Mouse (Mus musculus) embryo, embryonic 11 days (tissue): Measurements from ENCODE around the gene Vax1.

ENCODE experiments used
- DNase-seq: peaks from one replicate; pipeline ENCODE4 v3.0.0-alpha.2; 2015

Vax1 gene

GRCm38 (mm10) chr19:59169936-59170765, at the start of gene Vax1:
Vax1 (minus strand) TSS chr19:59170056.
- peak; percentile 71 for DNase-seq

DNA sequence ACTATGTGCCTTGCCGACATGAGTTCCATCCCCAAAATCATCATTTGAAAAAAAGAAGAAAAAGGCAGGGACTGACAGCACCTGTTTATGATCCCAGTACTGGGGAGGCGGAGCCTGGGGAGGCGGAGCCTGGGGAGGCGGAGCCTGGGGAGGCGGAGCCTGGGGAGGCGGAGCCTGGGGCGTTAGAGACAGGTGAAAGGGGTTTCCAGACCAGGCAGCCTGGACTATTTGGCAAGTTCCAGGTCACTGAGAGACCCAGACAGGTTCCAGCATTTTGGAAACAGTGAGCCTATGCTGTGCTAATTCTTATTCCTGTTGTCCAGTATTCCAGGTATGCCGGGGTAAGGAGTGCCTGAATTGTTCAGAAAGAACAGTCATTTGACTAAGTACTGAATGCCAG, 49.1 kb upstream of the Vax1 start, which contains the start of gene Kcnk18:
Gene Kcnk18, plus strand, starts transcription at position 224 of the 400 bp plus-strand sequence.
- DNase-seq: no peak

- no peak for DNase-seq
Observed at GRCm38 (mm10) chr19:59216891-59217290, 47.0 kb upstream of the Vax1 start.

GRCm38 (mm10) chr19:59208986-59209385, 39.1 kb upstream of the Vax1 start:
- no peak for DNase-seq

- peak; percentile 81 for DNase-seq
Observed at GRCm38 (mm10) chr19:59208475-59208874, 38.6 kb upstream of the Vax1 start.

GRCm38 (mm10) chr19:59198161-59198560, 28.3 kb upstream of the Vax1 start:
- peak; percentile 54 for DNase-seq

GRCm38 (mm10) chr19:59196111-59196666, 26.3 kb upstream of the Vax1 start:
- peak; percentile 81 for DNase-seq

- DNase-seq: peak; percentile 37
Observed at GRCm38 (mm10) chr19:59195181-59195770, 25.4 kb upstream of the Vax1 start.

GRCm38 (mm10) chr19:59193986-59194820, 24.3 kb upstream of the Vax1 start:
- DNase-seq: peak; percentile 72

- DNase-seq: peak; percentile 29
Observed at GRCm38 (mm10) chr19:59193456-59193855, 23.6 kb upstream of the Vax1 start.

DNA sequence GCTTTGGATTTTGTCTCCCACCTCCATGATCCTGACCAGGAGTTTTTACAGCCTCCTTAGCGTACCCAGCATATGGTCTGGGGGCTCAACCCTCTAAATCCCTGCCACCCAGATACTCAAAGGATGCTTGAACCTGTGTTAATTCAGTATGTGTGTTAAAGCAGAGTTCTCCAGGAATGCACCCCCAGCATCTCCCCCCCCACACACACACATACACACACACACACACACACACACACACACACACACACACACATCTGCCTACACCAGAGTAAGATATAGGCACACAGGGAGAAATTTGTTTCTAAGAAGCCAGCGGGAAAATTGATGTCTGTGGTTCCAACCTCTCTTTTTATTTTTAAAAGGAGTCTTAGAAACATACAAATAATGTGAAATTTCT, 22.6 kb upstream of the Vax1 start:
- peak; percentile 18 for DNase-seq

DNA sequence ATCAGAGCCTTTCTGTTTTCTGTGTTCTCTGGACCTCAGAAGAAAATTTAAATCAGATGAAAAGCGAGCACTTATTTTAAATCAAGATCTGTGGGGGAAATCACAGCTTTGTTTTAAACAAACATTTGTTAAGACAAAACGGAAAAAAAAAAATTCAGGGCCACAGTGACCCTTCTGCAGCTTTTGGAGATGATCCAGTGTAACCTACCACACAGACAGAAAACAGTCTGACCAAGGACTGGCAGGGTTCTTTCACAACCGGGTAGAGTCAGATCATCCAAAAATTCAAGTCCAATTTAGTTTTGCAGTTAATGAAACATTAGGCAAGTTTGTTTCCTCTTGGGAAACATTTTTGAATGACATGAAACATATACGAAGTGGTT, 21.3 kb upstream of the Vax1 start:
- peak; percentile 17 for DNase-seq

DNA sequence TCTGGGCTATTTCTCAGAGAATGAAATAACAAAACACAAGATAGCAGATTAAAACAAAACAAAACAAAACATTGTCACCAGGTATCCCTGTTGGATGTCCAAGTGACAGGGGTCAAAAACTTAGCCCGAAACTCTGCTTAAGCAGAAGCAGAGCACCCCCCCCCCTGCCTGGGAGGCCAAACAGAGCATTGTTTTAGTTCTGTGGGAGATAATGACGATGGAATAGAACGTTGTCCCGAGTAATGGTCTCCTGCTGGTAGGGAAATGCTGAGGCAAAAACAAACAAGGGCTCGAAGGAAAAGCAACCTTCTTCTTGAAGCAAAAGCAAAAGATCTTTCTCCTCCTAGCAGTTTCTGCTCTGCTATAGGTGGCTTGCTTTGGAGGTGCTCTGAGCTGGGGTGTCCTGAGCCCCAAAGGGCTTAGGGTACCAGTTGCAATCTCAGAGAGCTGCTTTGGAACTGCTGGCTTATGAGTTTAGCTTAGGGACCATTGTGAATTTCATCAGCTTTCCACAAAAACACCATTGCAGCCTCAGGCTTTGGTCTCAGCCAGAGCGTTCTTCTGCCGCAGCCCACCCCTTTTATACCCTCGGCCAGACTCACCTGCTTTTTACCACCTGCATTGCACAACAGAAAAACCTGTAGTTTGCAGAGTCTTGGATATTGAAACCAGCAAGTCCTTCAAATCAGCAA, 20.7 kb upstream of the Vax1 start:
- DNase-seq: peak; percentile 28

DNA sequence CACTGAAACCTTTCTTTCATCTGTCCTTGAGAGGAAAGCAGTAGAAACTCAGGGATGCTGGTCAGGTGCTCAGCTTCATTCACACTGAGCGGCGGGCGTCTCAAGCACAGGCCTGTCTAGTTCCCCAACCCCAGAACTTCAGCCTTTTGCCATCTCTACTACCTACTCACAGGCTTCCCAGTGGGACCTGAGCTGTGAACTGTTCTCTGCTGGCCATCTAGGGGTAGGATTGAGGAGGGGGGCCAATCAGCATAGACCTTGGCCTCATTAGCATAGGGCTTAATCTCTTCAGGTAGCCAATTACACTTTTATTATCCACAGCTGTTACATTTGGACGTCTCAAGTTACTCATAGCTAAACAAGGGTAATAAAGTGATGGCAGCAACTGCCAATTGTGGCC, 19.1 kb upstream of the Vax1 start:
- DNase-seq: no peak

DNA sequence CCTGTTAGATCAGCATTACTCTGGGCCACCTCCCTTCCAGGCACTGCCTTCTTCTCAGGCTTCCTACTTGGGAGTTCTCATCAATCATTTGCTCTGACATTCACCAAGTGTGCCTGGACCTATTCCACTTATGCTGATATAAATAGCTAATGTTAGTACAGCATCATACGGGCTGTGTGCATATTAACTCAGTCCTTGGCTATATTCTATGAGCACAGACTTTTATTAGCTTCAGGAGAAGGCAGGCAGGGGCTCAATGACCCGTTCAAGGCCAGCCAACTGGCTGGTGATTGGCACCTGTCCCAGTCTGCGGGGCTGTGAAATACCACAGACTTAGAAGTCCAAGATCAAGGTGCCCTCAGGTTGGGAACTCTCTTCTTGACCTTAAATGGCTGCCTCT, 14.1 kb upstream of the Vax1 start:
- no peak for DNase-seq

DNA sequence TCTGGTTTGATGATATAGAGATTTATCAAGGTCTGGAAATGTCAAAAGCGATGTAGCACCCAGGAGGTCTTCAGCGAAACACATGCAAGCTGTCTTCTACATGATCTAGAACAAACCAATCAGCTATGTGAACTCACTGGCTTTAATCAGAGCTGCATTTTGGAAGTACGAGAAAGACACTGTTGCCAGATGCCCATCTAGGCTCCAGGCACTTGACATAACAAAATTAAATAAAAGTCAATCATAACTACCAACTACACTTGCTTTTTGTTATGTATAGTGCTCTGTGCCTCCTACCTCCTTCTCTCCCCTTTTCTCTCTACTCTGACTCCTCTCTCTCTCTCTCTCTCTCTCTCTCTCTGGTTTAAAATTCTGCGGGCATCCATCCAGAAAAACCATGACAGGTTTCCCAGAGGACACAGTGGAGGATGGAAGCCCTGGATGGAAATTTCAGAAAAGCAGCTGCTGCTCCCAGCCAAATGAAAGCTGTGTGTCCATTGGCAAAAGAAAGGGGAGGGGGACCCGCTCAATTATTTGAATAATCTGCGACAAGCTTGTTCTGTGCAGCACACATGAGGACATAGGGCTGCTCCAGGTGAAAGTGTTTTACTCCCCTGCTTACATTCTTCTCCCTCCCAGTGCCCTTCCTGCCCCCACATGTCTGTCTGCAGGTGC, 3.6 kb upstream of the Vax1 start:
- no peak for DNase-seq

DNA sequence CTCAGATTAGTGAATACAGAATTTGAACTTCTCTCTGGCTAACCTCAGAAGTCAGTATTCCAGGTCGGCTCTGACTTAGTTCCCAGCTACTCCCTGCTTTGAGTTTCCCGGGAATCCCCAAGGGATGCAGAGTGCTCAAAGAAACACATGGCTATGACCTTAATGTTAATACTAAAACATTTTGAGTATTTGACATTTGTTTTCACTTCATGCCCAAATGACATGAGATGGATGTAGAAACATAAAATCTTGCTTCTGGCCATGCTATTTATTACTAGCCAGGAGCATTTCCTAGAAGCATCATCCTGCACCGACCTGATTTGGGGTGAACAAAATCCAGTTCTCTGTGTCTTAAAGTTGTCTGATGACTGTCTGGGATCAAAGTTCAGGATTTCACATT, 2.9 kb upstream of the Vax1 start:
- peak; percentile 39 for DNase-seq

DNA sequence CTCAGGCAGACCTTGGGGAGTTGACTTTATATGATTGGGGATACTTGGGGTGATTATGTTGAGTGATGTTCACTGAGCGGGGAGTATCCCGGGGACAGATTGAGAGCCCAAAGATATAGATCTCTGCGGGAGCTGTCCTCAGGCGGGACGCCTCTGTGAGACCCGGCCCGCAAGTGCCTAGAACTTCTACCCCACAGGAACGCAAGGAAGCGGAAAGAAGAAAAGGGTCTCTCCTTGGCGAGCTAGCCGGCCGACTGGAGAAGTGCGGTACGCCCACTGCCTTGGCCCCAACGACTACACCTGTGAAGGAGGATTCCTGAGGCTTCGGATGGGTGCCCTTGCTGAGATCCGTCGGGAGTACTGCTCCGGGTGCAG, 2.0 kb upstream of the Vax1 start:
- DNase-seq: peak; percentile 21

DNA sequence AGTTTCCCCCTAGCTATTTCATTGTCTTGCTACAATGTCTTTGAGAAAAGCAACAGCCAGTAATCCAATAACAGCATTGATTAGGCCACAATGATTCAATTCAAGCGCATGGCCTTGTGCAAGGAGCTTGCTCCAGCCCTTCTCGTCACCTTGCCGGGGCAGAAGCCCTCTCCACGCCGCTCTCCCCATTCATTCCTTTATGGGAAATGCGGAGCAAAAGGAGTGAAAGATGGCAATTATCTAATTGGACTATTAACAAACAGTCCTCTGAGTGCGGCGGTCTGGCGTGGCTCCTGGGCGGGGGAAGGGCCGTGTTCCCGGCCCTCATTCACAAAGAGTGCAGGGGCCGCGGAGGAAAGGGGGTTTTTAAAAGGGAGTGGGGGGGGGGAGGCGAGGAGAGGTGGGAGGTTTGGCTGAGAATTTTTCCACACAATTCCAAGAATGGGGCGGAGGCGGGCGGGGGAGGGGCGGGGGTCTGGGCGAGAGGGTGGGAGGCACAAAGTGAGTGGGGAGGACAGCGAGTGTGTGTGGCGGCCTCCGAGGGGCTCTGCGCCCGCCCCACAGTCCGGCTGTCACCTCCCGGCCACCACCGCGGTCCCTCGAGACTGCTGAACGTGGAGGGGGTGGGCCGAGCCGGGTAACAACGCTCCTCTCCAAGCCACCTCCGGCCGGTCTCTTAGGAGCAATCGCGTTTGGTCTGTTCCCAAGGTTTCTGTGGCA, 1.5 kb upstream of the Vax1 start:
- peak; percentile 62 for DNase-seq

GRCm38 (mm10) chr19:59170766-59171095, 875 bp upstream of the Vax1 start:
- peak; percentile 31 for DNase-seq

- peak; percentile 66 for DNase-seq
Observed at GRCm38 (mm10) chr19:59169143-59169935, 517 bp downstream of the Vax1 start.
